Mouse (Mus musculus): ENCODE measurements around the gene Efl1. TPM values are rescaled to one million over a fixed set of nuclear protein-coding genes. Genes with fewer than 3 reads are reported as not detected.

Gene Efl1
- 19.4 and 20.9 TPM in 2 replicates for polyA plus RNA-seq (2014; fragmentation: Nextera tagmentation; extraction: Ambion mirVana)

DNA sequence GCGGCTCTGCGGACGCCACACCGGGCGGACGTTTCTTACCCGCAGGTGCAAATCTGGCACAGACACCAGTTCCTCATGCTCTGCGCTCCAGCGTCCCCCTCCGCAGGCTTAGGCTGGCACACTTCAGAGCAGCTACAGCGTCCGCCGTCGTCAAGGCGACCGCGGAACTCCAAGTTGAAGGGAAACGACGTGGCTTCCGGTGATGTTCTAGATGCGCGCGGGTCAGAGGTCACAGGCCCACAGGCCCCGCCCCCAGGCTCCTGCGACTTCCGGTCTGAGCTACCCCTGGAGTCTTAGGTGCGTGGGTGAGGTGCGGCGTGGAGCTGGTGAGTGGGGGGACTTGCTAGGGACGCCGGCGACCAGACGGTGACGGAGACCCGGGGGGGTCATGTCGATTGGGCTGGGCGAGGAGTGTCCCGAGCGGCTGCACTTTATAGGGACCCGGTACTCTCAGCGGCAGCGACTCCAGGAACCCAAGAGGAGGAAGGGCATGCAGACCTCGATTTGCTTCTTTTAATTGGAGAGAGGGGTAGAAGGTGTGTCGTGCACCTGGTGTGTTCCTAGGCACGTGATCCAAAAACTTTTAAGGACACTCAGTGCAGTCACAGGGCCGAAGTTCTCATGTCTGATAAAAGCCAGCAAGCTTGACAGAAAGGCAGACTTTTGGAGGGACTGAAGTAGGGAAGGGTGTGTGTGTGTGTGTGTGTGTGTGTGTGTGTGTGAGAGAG is at the start of gene Efl1, which contains the start of gene Saxo2:
Efl1 (plus strand) TSS at position 262 of the 728 bp plus-strand sequence.
Saxo2 (minus strand) TSS at position 176 of the 728 bp plus-strand sequence.
- Histone ChIP-seq H3K27ac (ENCODE audit: low read depth, low read length) (no peak within 1 kb of the TSS), H3K4me2 (ENCODE audit: low read depth) (peak within 1 kb of the TSS; percentile 58), H3K4me3 (ENCODE audit: low read depth, low read length) (peak within 1 kb of the TSS; percentile 81), H3K27me3 (ENCODE audit: control insufficient read depth, insufficient read depth, low read length) (no peaks in the 10 kb centered on the region), H3K36me3 (ENCODE audit: control insufficient read depth, insufficient read depth, low read length) (0 out of 2 replicates have a peak, but pooled peaks cover 2% of the 10 kb centered on the region), H3K9ac (ENCODE audit: low read length) (peak within 1 kb of the TSS; percentile 52), H3K9me3 (ENCODE audit: control insufficient read depth, low read length) (no peaks in the 10 kb centered on the region), H3K4me1 (ENCODE audit: control insufficient read depth, insufficient read depth, low read length) (no peaks in the 10 kb centered on the region; the same call in 1 of the 2 replicates)
- ATAC-seq (ENCODE audit: insufficient read depth, low FRiP score, low TSS enrichment) (peak; percentile 99), DNase-seq (ENCODE audit: low spot score) (peak; percentile 94)
- WGBS = 0% methylated on average over 46 of the region's 46 CpGs

DNA sequence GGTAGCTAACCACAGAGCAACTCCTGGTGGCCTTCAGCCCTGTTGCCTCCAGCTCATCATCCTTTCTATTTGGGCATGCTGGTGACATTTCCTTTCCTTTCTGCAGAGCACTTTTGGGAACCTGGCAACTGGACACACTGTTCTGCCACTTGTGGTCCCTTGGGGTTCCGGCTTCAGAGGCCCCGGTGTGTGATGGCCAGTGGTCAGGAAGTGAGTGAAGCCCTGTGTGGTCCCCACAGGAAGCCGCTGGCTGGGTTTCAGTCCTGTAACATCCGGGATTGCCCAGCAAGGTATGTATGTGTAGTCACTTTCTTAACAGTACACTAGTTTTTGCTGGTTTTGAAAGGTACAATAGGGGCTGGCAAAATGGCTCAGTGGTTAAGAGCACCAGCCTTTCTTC is 46.4 kb upstream of the Efl1 start:
- no peak overlapping the region for H3K27ac ChIP-seq (ENCODE audit: low read depth, low read length)
- no peaks in the 10 kb centered on the region for H3K27me3 ChIP-seq (ENCODE audit: control insufficient read depth, insufficient read depth, low read length)
- H3K4me3 ChIP-seq (ENCODE audit: low read depth, low read length) = no peak overlapping the region
- no peak overlapping the region for H3K9ac ChIP-seq (ENCODE audit: low read length)
- DNase-seq (ENCODE audit: low spot score) (no peak), ATAC-seq (ENCODE audit: insufficient read depth, low FRiP score, low TSS enrichment) (no peak)
- WGBS = 86% methylated on average over 4 of the region's 4 CpGs
- no peaks in the 10 kb centered on the region for H3K36me3 ChIP-seq (ENCODE audit: control insufficient read depth, insufficient read depth, low read length)
- no peak overlapping the region for H3K4me2 ChIP-seq (ENCODE audit: low read depth)
- no peaks in the 10 kb centered on the region for H3K9me3 ChIP-seq (ENCODE audit: control insufficient read depth, low read length)
- H3K4me1 ChIP-seq (ENCODE audit: control insufficient read depth, insufficient read depth, low read length) = no peaks in the 10 kb centered on the region

DNA sequence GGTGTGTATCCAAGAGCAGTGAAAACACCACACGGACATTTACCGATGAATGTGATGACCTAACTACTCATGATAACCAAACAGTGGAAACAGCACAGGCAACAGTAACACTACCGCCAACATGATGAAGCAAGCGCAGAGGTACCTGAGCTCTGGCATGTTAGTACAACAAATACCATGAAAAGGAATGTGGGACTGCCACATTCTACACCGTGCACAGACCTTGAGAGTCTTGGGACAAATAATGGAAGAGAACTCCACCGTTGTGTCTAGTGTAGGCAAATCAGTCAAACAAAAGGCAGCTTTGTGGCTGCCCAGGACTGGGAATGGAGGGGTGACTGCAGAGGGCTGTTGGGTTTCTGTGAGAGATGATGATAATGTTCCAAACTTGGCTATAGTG is 43.0 kb upstream of the Efl1 start:
- ATAC-seq (ENCODE audit: insufficient read depth, low FRiP score, low TSS enrichment) = no peak
- Histone ChIP-seq H3K27ac (ENCODE audit: low read depth, low read length) (no peak overlapping the region), H3K36me3 (ENCODE audit: control insufficient read depth, insufficient read depth, low read length) (no peaks in the 10 kb centered on the region), H3K9ac (ENCODE audit: low read length) (no peak overlapping the region), H3K4me1 (ENCODE audit: control insufficient read depth, insufficient read depth, low read length) (no peaks in the 10 kb centered on the region), H3K4me3 (ENCODE audit: low read depth, low read length) (no peak overlapping the region), H3K9me3 (ENCODE audit: control insufficient read depth, low read length) (no peaks in the 10 kb centered on the region), H3K4me2 (ENCODE audit: low read depth) (no peak overlapping the region), H3K27me3 (ENCODE audit: control insufficient read depth, insufficient read depth, low read length) (no peaks in the 10 kb centered on the region)
- no peak for DNase-seq (ENCODE audit: low spot score)
- WGBS = 88% methylated on average over 6 of the region's 6 CpGs

DNA sequence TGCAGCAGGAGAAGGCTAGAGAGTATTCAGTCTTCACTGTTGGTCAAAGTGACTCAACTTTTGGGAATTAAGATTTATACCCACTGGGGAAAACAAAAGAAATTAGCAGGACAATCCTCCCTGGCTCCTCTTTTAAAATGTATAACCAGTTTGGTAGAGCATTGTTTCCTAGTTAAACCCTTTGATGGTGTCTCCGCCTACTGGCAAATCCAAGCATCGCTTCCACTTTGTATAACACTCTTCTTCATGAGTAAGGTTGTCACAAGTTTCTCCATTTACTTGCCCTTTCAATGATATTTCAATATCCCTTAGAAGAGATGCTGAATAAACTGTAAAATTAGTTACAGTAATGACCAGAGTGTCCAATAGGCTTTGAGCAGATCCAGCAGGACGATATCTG is 38.8 kb upstream of the Efl1 start:
- no peaks in the 10 kb centered on the region for H3K36me3 ChIP-seq (ENCODE audit: control insufficient read depth, insufficient read depth, low read length)
- H3K4me1 ChIP-seq (ENCODE audit: control insufficient read depth, insufficient read depth, low read length) = no peaks in the 10 kb centered on the region
- H3K4me3 ChIP-seq (ENCODE audit: low read depth, low read length) = no peak overlapping the region
- WGBS = 69% methylated on average over 3 of the region's 3 CpGs
- no peak for DNase-seq (ENCODE audit: low spot score)
- no peak overlapping the region for H3K4me2 ChIP-seq (ENCODE audit: low read depth)
- H3K9ac ChIP-seq (ENCODE audit: low read length) = no peak overlapping the region
- no peaks in the 10 kb centered on the region for H3K27me3 ChIP-seq (ENCODE audit: control insufficient read depth, insufficient read depth, low read length)
- ATAC-seq (ENCODE audit: insufficient read depth, low FRiP score, low TSS enrichment) = no peak
- no peak overlapping the region for H3K27ac ChIP-seq (ENCODE audit: low read depth, low read length)
- no peaks in the 10 kb centered on the region for H3K9me3 ChIP-seq (ENCODE audit: control insufficient read depth, low read length)

DNA sequence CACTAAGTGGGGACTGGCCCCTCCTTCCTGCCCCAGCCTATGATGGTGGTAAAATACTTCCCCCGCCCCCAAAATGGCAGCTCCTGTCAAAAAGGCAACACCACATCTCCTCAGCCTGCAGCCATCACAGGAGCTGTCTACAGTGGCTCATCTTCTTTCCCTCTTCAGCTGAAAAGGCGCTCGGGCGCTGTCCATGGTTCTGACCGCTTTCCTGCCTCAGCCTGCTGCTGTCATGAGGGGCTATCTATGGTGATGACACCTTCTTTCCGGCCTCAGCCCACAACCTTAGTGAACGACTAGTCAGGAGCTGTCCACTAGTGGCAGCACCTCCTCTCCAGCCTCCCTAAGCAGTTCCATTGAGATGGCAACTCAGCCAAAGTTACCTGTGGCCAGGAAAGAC is 23.1 kb upstream of the Efl1 start:
- Histone ChIP-seq H3K4me2 (ENCODE audit: low read depth) (no peak overlapping the region), H3K4me3 (ENCODE audit: low read depth, low read length) (no peak overlapping the region), H3K36me3 (ENCODE audit: control insufficient read depth, insufficient read depth, low read length) (no peaks in the 10 kb centered on the region), H3K9ac (ENCODE audit: low read length) (no peak overlapping the region), H3K27me3 (ENCODE audit: control insufficient read depth, insufficient read depth, low read length) (no peaks in the 10 kb centered on the region), H3K4me1 (ENCODE audit: control insufficient read depth, insufficient read depth, low read length) (no peaks in the 10 kb centered on the region), H3K9me3 (ENCODE audit: control insufficient read depth, low read length) (no peaks in the 10 kb centered on the region), H3K27ac (ENCODE audit: low read depth, low read length) (no peak overlapping the region)
- no peak for ATAC-seq (ENCODE audit: insufficient read depth, low FRiP score, low TSS enrichment)
- DNase-seq (ENCODE audit: low spot score) = peak; percentile 67
- WGBS = 25% methylated on average over 7 of the region's 7 CpGs

DNA sequence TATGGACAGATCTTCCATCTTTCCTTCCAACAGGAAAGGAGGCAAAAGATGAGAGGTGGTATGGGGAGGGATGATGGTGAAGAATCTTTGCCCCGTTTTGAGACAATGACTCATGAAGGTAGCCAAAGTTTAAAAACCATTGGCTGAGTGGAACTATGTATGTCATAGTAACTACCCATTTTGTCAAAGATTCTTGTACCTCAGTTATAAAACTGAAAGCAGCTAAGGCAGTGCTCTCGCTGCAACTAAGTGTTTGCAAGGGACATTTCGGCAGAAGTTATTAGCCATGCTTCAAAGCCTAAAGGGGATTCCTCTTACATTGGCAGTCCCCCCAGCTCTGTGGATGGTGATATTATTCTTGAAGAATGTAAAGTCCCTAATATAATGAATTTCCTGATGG is 1.2 kb upstream of the Efl1 start:
- ATAC-seq (ENCODE audit: insufficient read depth, low FRiP score, low TSS enrichment) = no peak
- H3K36me3 ChIP-seq (ENCODE audit: control insufficient read depth, insufficient read depth, low read length) = 0 out of 2 replicates have a peak, but pooled peaks cover 2% of the 10 kb centered on the region
- H3K9me3 ChIP-seq (ENCODE audit: control insufficient read depth, low read length) = no peaks in the 10 kb centered on the region
- H3K4me2 ChIP-seq (ENCODE audit: low read depth) = no peak overlapping the region
- H3K27me3 ChIP-seq (ENCODE audit: control insufficient read depth, insufficient read depth, low read length) = no peaks in the 10 kb centered on the region
- no peak overlapping the region for H3K27ac ChIP-seq (ENCODE audit: low read depth, low read length)
- 89% methylated on average over 3 of the region's 3 CpGs for WGBS
- H3K4me1 ChIP-seq (ENCODE audit: control insufficient read depth, insufficient read depth, low read length) = no peaks in the 10 kb centered on the region; the same call in 1 of the 2 replicates
- H3K4me3 ChIP-seq (ENCODE audit: low read depth, low read length) = no peak overlapping the region
- no peak for DNase-seq (ENCODE audit: low spot score)
- no peak overlapping the region for H3K9ac ChIP-seq (ENCODE audit: low read length)

DNA sequence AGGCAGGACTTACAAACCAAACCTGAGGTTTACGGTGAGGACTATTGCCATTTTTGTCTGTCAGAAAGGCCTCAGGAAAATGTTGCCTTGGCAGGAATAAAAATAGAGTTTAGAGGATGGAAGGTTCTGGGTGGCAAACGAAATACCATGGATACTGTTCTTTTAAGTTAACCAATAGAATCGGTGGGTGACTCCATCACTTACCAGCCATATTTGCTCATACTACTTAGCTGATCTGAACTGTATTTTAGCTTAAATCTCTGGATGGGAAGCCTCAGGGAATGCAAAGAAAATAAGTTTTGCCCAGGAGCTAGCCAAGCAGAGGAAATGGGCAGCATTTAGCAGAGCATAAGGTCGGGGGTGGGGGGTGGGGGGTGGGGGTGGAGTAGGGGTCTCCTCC is 505 bp upstream of the Efl1 start:
- ATAC-seq (ENCODE audit: insufficient read depth, low FRiP score, low TSS enrichment) (no peak), DNase-seq (ENCODE audit: low spot score) (no peak)
- peak overlapping the region; percentile 58 for H3K4me2 ChIP-seq (ENCODE audit: low read depth)
- no peaks in the 10 kb centered on the region for H3K27me3 ChIP-seq (ENCODE audit: control insufficient read depth, insufficient read depth, low read length)
- H3K4me1 ChIP-seq (ENCODE audit: control insufficient read depth, insufficient read depth, low read length) = no peaks in the 10 kb centered on the region; the same call in 1 of the 2 replicates
- no peak overlapping the region for H3K27ac ChIP-seq (ENCODE audit: low read depth, low read length)
- 37% methylated on average over 4 of the region's 4 CpGs for WGBS
- 0 out of 2 replicates have a peak, but pooled peaks cover 2% of the 10 kb centered on the region for H3K36me3 ChIP-seq (ENCODE audit: control insufficient read depth, insufficient read depth, low read length)
- peak overlapping the region; percentile 52; the same call in 1 of the 2 replicates for H3K9ac ChIP-seq (ENCODE audit: low read length)
- H3K4me3 ChIP-seq (ENCODE audit: low read depth, low read length) = peak overlapping the region; percentile 81
- no peaks in the 10 kb centered on the region for H3K9me3 ChIP-seq (ENCODE audit: control insufficient read depth, low read length)

DNA sequence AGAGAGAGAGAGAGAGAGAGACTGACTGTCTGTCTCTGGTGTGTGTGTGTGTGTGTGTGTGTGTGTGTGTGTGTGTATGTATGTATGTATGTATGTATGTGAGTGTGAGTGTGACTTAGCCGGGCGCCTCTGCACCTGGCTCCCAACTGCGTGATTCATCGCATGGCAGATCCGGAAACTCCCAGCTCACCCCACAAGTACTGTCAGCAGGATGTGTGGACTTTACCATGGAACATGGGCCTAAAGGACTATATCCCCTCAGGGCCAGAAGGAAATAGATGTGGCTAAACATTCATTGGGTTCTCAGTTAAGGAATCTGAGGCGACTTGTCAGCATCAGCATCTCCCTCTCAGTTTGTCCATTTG is 649 bp downstream of the Efl1 start:
- 0 out of 2 replicates have a peak, but pooled peaks have one; percentile 5 for ATAC-seq (ENCODE audit: insufficient read depth, low FRiP score, low TSS enrichment)
- peak overlapping the region; percentile 81 for H3K4me3 ChIP-seq (ENCODE audit: low read depth, low read length)
- peak overlapping the region; percentile 58 for H3K4me2 ChIP-seq (ENCODE audit: low read depth)
- 29% methylated on average over 6 of the region's 6 CpGs for WGBS
- H3K9me3 ChIP-seq (ENCODE audit: control insufficient read depth, low read length) = no peaks in the 10 kb centered on the region
- no peak overlapping the region for H3K27ac ChIP-seq (ENCODE audit: low read depth, low read length)
- no peaks in the 10 kb centered on the region; the same call in 1 of the 2 replicates for H3K4me1 ChIP-seq (ENCODE audit: control insufficient read depth, insufficient read depth, low read length)
- 0 out of 2 replicates have a peak, but pooled peaks cover 2% of the 10 kb centered on the region for H3K36me3 ChIP-seq (ENCODE audit: control insufficient read depth, insufficient read depth, low read length)
- no peaks in the 10 kb centered on the region for H3K27me3 ChIP-seq (ENCODE audit: control insufficient read depth, insufficient read depth, low read length)
- no peak for DNase-seq (ENCODE audit: low spot score)
- H3K9ac ChIP-seq (ENCODE audit: low read length) = peak overlapping the region; percentile 52

DNA sequence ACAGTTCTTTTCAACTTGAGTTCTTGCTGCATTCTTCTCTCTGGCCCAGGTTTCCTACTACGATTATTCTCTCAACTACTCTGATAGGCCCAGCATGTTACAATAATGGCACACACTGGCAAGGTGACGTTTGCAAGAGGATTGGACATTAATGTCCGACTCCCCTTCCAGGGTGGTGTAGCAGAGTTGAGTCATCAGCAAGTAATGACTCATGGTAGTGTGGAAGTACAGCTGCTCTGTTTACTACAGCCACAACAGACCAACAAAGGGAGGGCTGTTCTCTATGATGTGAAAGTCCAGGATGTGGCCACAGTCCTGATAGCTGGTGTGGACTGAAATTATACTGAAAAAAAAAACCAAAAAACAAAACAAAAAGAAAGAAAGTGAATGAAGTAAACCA is 16.2 kb downstream of the Efl1 start:
- WGBS = 91% methylated on average over 3 of the region's 3 CpGs
- Histone ChIP-seq H3K4me3 (ENCODE audit: low read depth, low read length) (no peak overlapping the region), H3K9ac (ENCODE audit: low read length) (no peak overlapping the region), H3K36me3 (ENCODE audit: control insufficient read depth, insufficient read depth, low read length) (no peaks in the 10 kb centered on the region), H3K9me3 (ENCODE audit: control insufficient read depth, low read length) (no peaks in the 10 kb centered on the region), H3K4me1 (ENCODE audit: control insufficient read depth, insufficient read depth, low read length) (no peaks in the 10 kb centered on the region), H3K27ac (ENCODE audit: low read depth, low read length) (no peak overlapping the region), H3K4me2 (ENCODE audit: low read depth) (no peak overlapping the region), H3K27me3 (ENCODE audit: control insufficient read depth, insufficient read depth, low read length) (no peaks in the 10 kb centered on the region)
- DNase-seq (ENCODE audit: low spot score) (no peak), ATAC-seq (ENCODE audit: insufficient read depth, low FRiP score, low TSS enrichment) (no peak)

All from neural tube, embryonic 11.5 days (tissue).